Mouse (Mus musculus) small intestine, adult 2 months (tissue): Measurements from ENCODE around the gene Itpkb.

ENCODE experiments used
- CTCF ChIP-seq: fragments of 200-500 bp; IDR thresholded peaks from 2 replicates; pipeline ENCODE4 v1.5.1; 2012; ENCODE audit warnings: low read depth, mild to moderate bottlenecking, control low read depth, inconsistent platforms, low read length, moderate library complexity, mixed read lengths; ENCODE audit not compliant: insufficient replicate concordance, insufficient read length; ENCODE audit errors: extremely low read depth
- POLR2A ChIP-seq: fragments of 200-500 bp; IDR thresholded peaks from 2 replicates; pipeline ENCODE4 v1.6.1; 2012; ENCODE audit warnings: low read depth, mild to moderate bottlenecking, control low read depth, inconsistent platforms, low read length, moderate library complexity

GRCm38 (mm10) chr1:180387750-180388480 lies 57.6 kb downstream of the Itpkb start:
- TF ChIP-seq POLR2A (no peak), CTCF (no peak)
